In genomic region chr2:125916652-125917296, GRCm38 (mm10) we compare ENCODE assay signal across 19 mouse cellular contexts. TPM values are rescaled to one million over a fixed set of nuclear protein-coding genes. Genes with fewer than 3 reads are reported as not detected.
DNase-seq lines count a peak whose midpoint lies in the region; ATAC-seq lines count a peak whose summit lies in the region.
"Had no signal": no experiment of that assay in that cellular context is flagged by ENCODE, and none has a peak within 500 bp of the region (broad histone marks: within the 10 kb centered on the region; RNA-seq: fewer than 3 reads in every experiment).

No protein-coding gene starts in this region.

- H3K4me3 ChIP-seq in hindbrain, embryonic 16.5 days (ENCODE audit: low read length), result no peak overlapping the region
- no peak overlapping the region for H3K4me3 ChIP-seq in hindbrain, embryonic 14.5 days (replicated peaks; ENCODE audit: low read length)
- no peak overlapping the region for H3K4me3 ChIP-seq in midbrain, embryonic 13.5 days (replicated peaks)
- H3K4me3 ChIP-seq in midbrain, embryonic 15.5 days, result no peak overlapping the region
- H3K4me3 ChIP-seq in embryonic facial prominence, embryonic 12.5 days, result no peak overlapping the region
- no peak overlapping the region for H3K4me3 ChIP-seq in limb, embryonic 12.5 days (replicated peaks)
- H3K4me3 ChIP-seq: heart, adult 2 months; hindbrain, embryonic 15.5 days; liver, embryonic 12.5 days had no signal

- 78% methylated on average over 11 of the region's 11 CpGs for WGBS in hindbrain, embryonic 16.5 days
- 79% methylated on average over 11 of the region's 11 CpGs for WGBS in hindbrain, embryonic 14.5 days
- WGBS in midbrain, embryonic 13.5 days, result 87% methylated on average over 11 of the region's 11 CpGs
- WGBS in midbrain, embryonic 15.5 days, result 83% methylated on average over 11 of the region's 11 CpGs
- 53% methylated on average over 11 of the region's 11 CpGs for WGBS in embryonic facial prominence, embryonic 12.5 days
- WGBS in limb, embryonic 12.5 days, result 61% methylated on average over 11 of the region's 11 CpGs

- no peak overlapping the region for H3K4me2 ChIP-seq in hindbrain, embryonic 16.5 days (ENCODE audit: low read length)
- no peak overlapping the region for H3K4me2 ChIP-seq in hindbrain, embryonic 14.5 days (replicated peaks)
- H3K4me2 ChIP-seq in midbrain, embryonic 13.5 days (replicated peaks), result no peak overlapping the region
- H3K4me2 ChIP-seq in midbrain, embryonic 15.5 days, result no peak overlapping the region
- no peak overlapping the region for H3K4me2 ChIP-seq in embryonic facial prominence, embryonic 12.5 days (replicated peaks)
- no peak overlapping the region for H3K4me2 ChIP-seq in limb, embryonic 12.5 days
- H3K4me2 ChIP-seq: hindbrain, embryonic 15.5 days; liver, embryonic 12.5 days had no signal

- H3K9me3 ChIP-seq in hindbrain, embryonic 16.5 days (ENCODE audit: control insufficient read depth, low read length), result no peaks in the 10 kb centered on the region
- H3K9me3 ChIP-seq in hindbrain, embryonic 14.5 days (ENCODE audit: control insufficient read depth, low read length), result no peaks in the 10 kb centered on the region
- H3K9me3 ChIP-seq in midbrain, embryonic 13.5 days, result no peaks in the 10 kb centered on the region
- H3K9me3 ChIP-seq in midbrain, embryonic 15.5 days, result no peaks in the 10 kb centered on the region
- H3K9me3 ChIP-seq in embryonic facial prominence, embryonic 12.5 days, result no peaks in the 10 kb centered on the region
- H3K9me3 ChIP-seq in limb, embryonic 12.5 days, result no peaks in the 10 kb centered on the region
- H3K9me3 ChIP-seq: hindbrain, embryonic 15.5 days; liver, embryonic 12.5 days had no signal

- H3K27ac ChIP-seq in hindbrain, embryonic 16.5 days (ENCODE audit: low read depth, low read length), result no peak overlapping the region; the same call in 1 of the 2 replicates
- no peak overlapping the region for H3K27ac ChIP-seq in hindbrain, embryonic 14.5 days
- 0 out of 2 replicates have a peak overlapping the region, but pooled peaks have one; percentile 2 for H3K27ac ChIP-seq in midbrain, embryonic 13.5 days
- H3K27ac ChIP-seq in midbrain, embryonic 15.5 days, result no peak overlapping the region
- no peak overlapping the region for H3K27ac ChIP-seq in embryonic facial prominence, embryonic 12.5 days
- H3K27ac ChIP-seq in limb, embryonic 12.5 days, result peak overlapping the region; percentile 74
- H3K27ac ChIP-seq: heart, adult 2 months; hindbrain, embryonic 15.5 days; liver, embryonic 12.5 days had no signal

- ATAC-seq in hindbrain, embryonic 16.5 days, result peak; percentile 52; the same call in 1 of the 2 replicates
- no peak for ATAC-seq in hindbrain, embryonic 14.5 days (ENCODE audit: low FRiP score)
- ATAC-seq in midbrain, embryonic 13.5 days, result no peak
- no peak for ATAC-seq in midbrain, embryonic 15.5 days (replicated peaks)
- 0 out of 2 replicates have a peak, but pooled peaks have one; percentile 35 for ATAC-seq in embryonic facial prominence, embryonic 12.5 days (ENCODE audit: insufficient number of reproducible peaks, insufficient read depth, low FRiP score, low TSS enrichment)
- ATAC-seq in limb, embryonic 12.5 days (ENCODE audit: insufficient number of reproducible peaks, insufficient read depth, low FRiP score, low TSS enrichment, low read depth), result peak; percentile 50; the same call in 1 of the 2 replicates
- ATAC-seq: forebrain, postnatal 0 days; liver, embryonic 12.5 days had no signal

- no peaks in the 10 kb centered on the region for H3K27me3 ChIP-seq in hindbrain, embryonic 16.5 days (replicated peaks; ENCODE audit: control insufficient read depth, insufficient read depth, low read length)
- no peaks in the 10 kb centered on the region for H3K27me3 ChIP-seq in hindbrain, embryonic 14.5 days (ENCODE audit: control insufficient read depth, insufficient read depth, low read length)
- no peaks in the 10 kb centered on the region for H3K27me3 ChIP-seq in midbrain, embryonic 13.5 days
- H3K27me3 ChIP-seq in midbrain, embryonic 15.5 days (replicated peaks), result no peaks in the 10 kb centered on the region
- no peaks in the 10 kb centered on the region for H3K27me3 ChIP-seq in embryonic facial prominence, embryonic 12.5 days
- H3K27me3 ChIP-seq in limb, embryonic 12.5 days, result no peaks in the 10 kb centered on the region
- H3K27me3 ChIP-seq: hindbrain, embryonic 15.5 days; liver, embryonic 12.5 days had no signal

- no peaks in the 10 kb centered on the region for H3K36me3 ChIP-seq in hindbrain, embryonic 16.5 days (ENCODE audit: control insufficient read depth, insufficient read depth, low read length)
- H3K36me3 ChIP-seq in hindbrain, embryonic 14.5 days (replicated peaks; ENCODE audit: control insufficient read depth, insufficient read depth), result no peaks in the 10 kb centered on the region
- no peaks in the 10 kb centered on the region for H3K36me3 ChIP-seq in midbrain, embryonic 13.5 days
- no peaks in the 10 kb centered on the region for H3K36me3 ChIP-seq in midbrain, embryonic 15.5 days (replicated peaks)
- H3K36me3 ChIP-seq in embryonic facial prominence, embryonic 12.5 days, result no peaks in the 10 kb centered on the region
- H3K36me3 ChIP-seq in limb, embryonic 12.5 days, result peaks cover 6% of the 10 kb centered on the region; the same call in 1 of the 2 replicates
- H3K36me3 ChIP-seq: hindbrain, embryonic 15.5 days had no signal

- H3K4me1 ChIP-seq in hindbrain, embryonic 16.5 days (ENCODE audit: control insufficient read depth, insufficient read depth, low read depth, low read length), result no peaks in the 10 kb centered on the region
- peaks cover 4% of the 10 kb centered on the region; the same call in 1 of the 2 replicates for H3K4me1 ChIP-seq in hindbrain, embryonic 14.5 days (replicated peaks; ENCODE audit: control insufficient read depth, insufficient read depth, low read length)
- 0 out of 2 replicates have a peak, but pooled peaks cover 5% of the 10 kb centered on the region for H3K4me1 ChIP-seq in midbrain, embryonic 13.5 days (replicated peaks)
- H3K4me1 ChIP-seq in midbrain, embryonic 15.5 days, result no peaks in the 10 kb centered on the region
- peaks cover 14% of the 10 kb centered on the region; the same call in 1 of the 2 replicates for H3K4me1 ChIP-seq in embryonic facial prominence, embryonic 12.5 days
- H3K4me1 ChIP-seq in limb, embryonic 12.5 days (replicated peaks), result peaks cover 25% of the 10 kb centered on the region
- H3K4me1 ChIP-seq: hindbrain, embryonic 15.5 days had no signal

- H3K9ac ChIP-seq in hindbrain, embryonic 16.5 days (ENCODE audit: low read depth, low read length), result no peak overlapping the region
- no peak overlapping the region for H3K9ac ChIP-seq in hindbrain, embryonic 14.5 days
- H3K9ac ChIP-seq in midbrain, embryonic 13.5 days (replicated peaks), result no peak overlapping the region
- no peak overlapping the region for H3K9ac ChIP-seq in midbrain, embryonic 15.5 days
- no peak overlapping the region for H3K9ac ChIP-seq in embryonic facial prominence, embryonic 12.5 days
- no peak overlapping the region for H3K9ac ChIP-seq in limb, embryonic 12.5 days (replicated peaks)
- H3K9ac ChIP-seq: forebrain, postnatal 0 days; hindbrain, embryonic 15.5 days; liver, embryonic 12.5 days had no signal

- DNase-seq in hindbrain, embryonic 14.5 days (ENCODE audit: low spot score), result no peak
- DNase-seq in right cerebral cortex, postnatal 25 days, result no peak
- no peak for DNase-seq in urinary bladder, postnatal 14 days (ENCODE audit: low spot score)
- DNase-seq: cerebellum, adult 9-11 months; forebrain, postnatal 0 days; heart, adult 2 months; kidney, adult 18-20 months; kidney, postnatal 14 days; layer of hippocampus, adult 9-11 months; lung, postnatal 14 days; spleen, adult 18-20 months; thymus, postnatal 4 days had no signal

RNA-seq across cellular contexts. Expression of gene Cops2, which starts 57.8 kb away (rescaled TPM):
- polyA plus RNA-seq in hindbrain, embryonic 16.5 days (2015; fragmentation: Nextera tagmentation; extraction: Ambion mirVana), result 57.7 and 58.3 TPM in 2 replicates
- 69.2 and 74.0 TPM in 2 replicates for polyA plus RNA-seq in hindbrain, embryonic 14.5 days (2014; fragmentation: Nextera tagmentation; extraction: Ambion mirVana)
- polyA plus RNA-seq in midbrain, embryonic 13.5 days (2015; fragmentation: Nextera tagmentation; extraction: Ambion mirVana), result 71.5 and 73.7 TPM in 2 replicates
- polyA plus RNA-seq in midbrain, embryonic 15.5 days (2015; fragmentation: Nextera tagmentation; extraction: Ambion mirVana), result 58.0 and 58.1 TPM in 2 replicates
- 86.3 and 93.1 TPM in 2 replicates for polyA plus RNA-seq in embryonic facial prominence, embryonic 12.5 days (2016; fragmentation: Nextera tagmentation; extraction: Ambion mirVana)
- 91.7 and 98.0 TPM in 2 replicates for polyA plus RNA-seq in limb, embryonic 12.5 days (2016; fragmentation: Nextera tagmentation; extraction: Ambion mirVana)

RNA-seq across cellular contexts. Expression of gene Galk2, which starts 57.9 kb away (rescaled TPM):
- polyA plus RNA-seq in hindbrain, embryonic 16.5 days (2015; fragmentation: Nextera tagmentation; extraction: Ambion mirVana), result 32.3 and 35.1 TPM in 2 replicates
- 32.0 and 36.2 TPM in 2 replicates for polyA plus RNA-seq in hindbrain, embryonic 14.5 days (2014; fragmentation: Nextera tagmentation; extraction: Ambion mirVana)
- 28.6 and 32.8 TPM in 2 replicates for polyA plus RNA-seq in midbrain, embryonic 13.5 days (2015; fragmentation: Nextera tagmentation; extraction: Ambion mirVana)
- 31.4 and 31.8 TPM in 2 replicates for polyA plus RNA-seq in midbrain, embryonic 15.5 days (2015; fragmentation: Nextera tagmentation; extraction: Ambion mirVana)
- polyA plus RNA-seq in embryonic facial prominence, embryonic 12.5 days (2016; fragmentation: Nextera tagmentation; extraction: Ambion mirVana), result 40.3 and 41.3 TPM in 2 replicates
- polyA plus RNA-seq in limb, embryonic 12.5 days (2016; fragmentation: Nextera tagmentation; extraction: Ambion mirVana), result 36.7 and 41.7 TPM in 2 replicates

Comparison
In these comparisons a context has a peak if more than half of its experiments do, and no peak if none do; other contexts are left out.
1. ATAC-seq: peak in hindbrain, embryonic 16.5 days (single experiment), embryonic facial prominence, embryonic 12.5 days (single experiment) and limb, embryonic 12.5 days (single experiment); none in hindbrain, embryonic 14.5 days (single experiment), midbrain, embryonic 13.5 days (single experiment) and midbrain, embryonic 15.5 days (single experiment).
2. H3K27ac ChIP-seq: peak in midbrain, embryonic 13.5 days (single experiment) and limb, embryonic 12.5 days (single experiment); none in hindbrain, embryonic 16.5 days (single experiment), hindbrain, embryonic 14.5 days (single experiment), midbrain, embryonic 15.5 days (single experiment) and embryonic facial prominence, embryonic 12.5 days (single experiment).